Mouse (Mus musculus): ENCODE data around the gene Aldoc.
A peak's percentile ranks its signal among the peaks of the same experiment; 100 is the strongest.
"Not testable (repeated sequence)": the region's sequence is repeated elsewhere in the genome, so short reads cannot be mapped to it uniquely, and the experiment has no call there.

The Aldoc gene

GRCm38 (mm10) chr11:78322860-78323259, at the start of gene Aldoc:
Aldoc (plus strand) TSS chr11:78322968.
- DNase-seq (ENCODE audit: low spot score), result no peak

GRCm38 (mm10) chr11:78275596-78275995, 47.2 kb upstream of the Aldoc start:
- no peak for DNase-seq (ENCODE audit: low spot score)

- DNase-seq (ENCODE audit: low spot score), result not testable (repeated sequence)
Measured at GRCm38 (mm10) chr11:78276169-78276568, 46.6 kb upstream of the Aldoc start.

GRCm38 (mm10) chr11:78278853-78279252, 43.9 kb upstream of the Aldoc start:
- DNase-seq (ENCODE audit: low spot score), result no peak

GRCm38 (mm10) chr11:78279586-78279985, 43.2 kb upstream of the Aldoc start:
- DNase-seq (ENCODE audit: low spot score), result no peak

GRCm38 (mm10) chr11:78289146-78289763, 33.5 kb upstream of the Aldoc start:
- DNase-seq (ENCODE audit: low spot score), result no peak

- DNase-seq (ENCODE audit: low spot score), result no peak
Measured at GRCm38 (mm10) chr11:78290654-78291053, 32.1 kb upstream of the Aldoc start, which contains the start of gene BC030499. BC030499 (plus strand) TSS chr11:78290841.

- no peak for DNase-seq (ENCODE audit: low spot score)
Measured at GRCm38 (mm10) chr11:78294585-78294984, 28.2 kb upstream of the Aldoc start.

- DNase-seq (ENCODE audit: low spot score), result no peak
Measured at GRCm38 (mm10) chr11:78300917-78301316, 21.9 kb upstream of the Aldoc start.

GRCm38 (mm10) chr11:78301357-78302084, 21.2 kb upstream of the Aldoc start, which contains the start of gene Spag5:
Spag5 (plus strand) TSS chr11:78301529.
- DNase-seq (ENCODE audit: low spot score), result peak; percentile 68

GRCm38 (mm10) chr11:78305272-78305671, 17.5 kb upstream of the Aldoc start:
- DNase-seq (ENCODE audit: low spot score), result no peak

- no peak for DNase-seq (ENCODE audit: low spot score)
Measured at GRCm38 (mm10) chr11:78310861-78311511, 11.8 kb upstream of the Aldoc start.

GRCm38 (mm10) chr11:78313662-78314061, 9.1 kb upstream of the Aldoc start:
- no peak for DNase-seq (ENCODE audit: low spot score)

- no peak for DNase-seq (ENCODE audit: low spot score)
Measured at GRCm38 (mm10) chr11:78318411-78318810, 4.4 kb upstream of the Aldoc start.

- DNase-seq (ENCODE audit: low spot score), result no peak
Measured at GRCm38 (mm10) chr11:78322076-78322831, 514 bp upstream of the Aldoc start.

GRCm38 (mm10) chr11:78324000-78324785, 1.4 kb downstream of the Aldoc start:
- DNase-seq (ENCODE audit: low spot score), result no peak

- DNase-seq (ENCODE audit: low spot score), result no peak
Measured at GRCm38 (mm10) chr11:78324965-78325364, 2.2 kb downstream of the Aldoc start.

GRCm38 (mm10) chr11:78327215-78327614, 4.4 kb downstream of the Aldoc start:
- no peak for DNase-seq (ENCODE audit: low spot score)

GRCm38 (mm10) chr11:78327634-78328511, 5.1 kb downstream of the Aldoc start, which contains the start of gene Pigs:
Pigs (plus strand) TSS chr11:78328415.
- peak; percentile 86 for DNase-seq (ENCODE audit: low spot score)

GRCm38 (mm10) chr11:78328512-78329056, 5.8 kb downstream of the Aldoc start:
- DNase-seq (ENCODE audit: low spot score), result no peak
